Mouse (Mus musculus) monocyte, adult 2 months (primary cell): ENCODE results near the gene Nr6a1.

Source experiments
- DNase-seq, 2 experiments: peaks; one replicate each; pipeline ENCODE4 v3.0.0; 2022; ENCODE audit warnings: low spot score in 2 of 2, low read depth in 1 of 2

Gene Nr6a1

GRCm38 (mm10) chr2:38880907-38881672, 46.4 kb downstream of the Nr6a1 start:
- no peak for DNase-seq

DNA sequence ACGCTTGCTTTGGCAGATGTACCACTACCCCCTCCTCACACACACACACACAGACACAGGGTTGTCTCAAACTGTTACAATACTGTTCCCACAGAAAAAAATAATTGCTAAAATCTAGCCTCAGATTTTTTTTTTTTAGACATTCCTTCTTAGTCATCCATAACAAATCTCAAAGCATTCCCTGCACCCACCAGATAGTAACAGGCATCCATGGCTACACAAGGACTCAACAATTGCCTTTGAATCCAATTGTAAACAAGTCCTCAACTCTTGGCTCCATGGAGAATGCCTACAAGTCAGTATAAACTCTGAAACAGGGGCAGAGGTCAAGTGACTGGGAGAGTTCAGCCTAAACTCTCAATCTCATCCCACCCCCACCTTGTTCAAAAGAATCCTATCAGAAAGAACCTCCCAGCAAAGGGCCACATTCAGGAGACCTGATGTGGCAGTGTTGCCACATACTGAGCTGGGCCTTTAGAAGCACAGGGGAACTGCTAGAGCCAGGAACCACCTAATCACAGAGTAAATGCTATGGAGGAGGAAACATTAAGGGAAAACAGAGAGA, 52.9 kb downstream of the Nr6a1 start:
- DNase-seq = no peak

DNA sequence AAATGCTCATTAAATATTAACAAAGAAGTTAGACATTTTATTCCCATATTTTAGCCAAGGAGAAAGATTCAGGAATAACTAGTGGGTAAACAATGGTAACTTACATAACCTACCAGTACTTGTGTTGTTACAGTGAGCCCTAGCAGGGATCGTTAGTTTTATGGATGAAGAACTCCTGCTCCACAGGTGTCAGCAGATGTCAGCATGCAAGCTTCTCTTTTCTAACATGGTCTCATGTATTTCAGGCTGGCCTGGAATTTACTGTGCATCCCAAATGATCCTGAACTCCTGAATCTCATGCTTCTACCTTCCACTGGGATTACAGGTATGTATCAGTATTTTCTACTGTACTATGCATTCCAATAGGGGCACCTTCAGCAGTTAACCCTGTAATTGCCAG, 54.8 kb downstream of the Nr6a1 start:
- no peak for DNase-seq

GRCm38 (mm10) chr2:38866711-38867110, 60.8 kb downstream of the Nr6a1 start:
- DNase-seq = no peak

GRCm38 (mm10) chr2:38864011-38864410, 63.5 kb downstream of the Nr6a1 start:
- no peak for DNase-seq

GRCm38 (mm10) chr2:38851797-38852196, 75.7 kb downstream of the Nr6a1 start:
- DNase-seq = no peak

DNA sequence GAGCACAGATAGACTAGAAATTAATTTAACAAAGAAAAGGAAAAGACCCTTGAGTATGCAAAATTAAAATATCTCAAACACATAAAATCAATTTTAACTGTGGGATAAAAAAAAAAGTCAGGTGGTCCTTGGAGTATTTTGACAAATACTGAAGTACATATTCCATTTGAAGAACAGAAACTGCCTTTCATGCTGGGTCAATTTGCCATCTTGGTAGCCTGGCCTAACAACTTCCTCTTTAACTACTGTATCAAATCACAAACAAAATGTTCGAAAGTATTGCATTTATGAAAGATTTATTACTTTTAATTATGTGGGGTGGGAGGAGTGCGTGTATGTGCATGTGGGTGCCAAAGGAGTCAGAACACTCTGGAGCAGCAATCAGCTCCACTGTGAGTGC, 81.2 kb downstream of the Nr6a1 start:
- DNase-seq = no peak

- DNase-seq = no peak
Observed at GRCm38 (mm10) chr2:38835489-38835888, 92.0 kb downstream of the Nr6a1 start.

- DNase-seq = no peak
Observed at GRCm38 (mm10) chr2:38831976-38832375, 95.5 kb downstream of the Nr6a1 start.

GRCm38 (mm10) chr2:38829521-38829920, 98.0 kb downstream of the Nr6a1 start:
- no peak for DNase-seq

GRCm38 (mm10) chr2:38827801-38828306, 99.6 kb downstream of the Nr6a1 start:
- DNase-seq = no peak

DNA sequence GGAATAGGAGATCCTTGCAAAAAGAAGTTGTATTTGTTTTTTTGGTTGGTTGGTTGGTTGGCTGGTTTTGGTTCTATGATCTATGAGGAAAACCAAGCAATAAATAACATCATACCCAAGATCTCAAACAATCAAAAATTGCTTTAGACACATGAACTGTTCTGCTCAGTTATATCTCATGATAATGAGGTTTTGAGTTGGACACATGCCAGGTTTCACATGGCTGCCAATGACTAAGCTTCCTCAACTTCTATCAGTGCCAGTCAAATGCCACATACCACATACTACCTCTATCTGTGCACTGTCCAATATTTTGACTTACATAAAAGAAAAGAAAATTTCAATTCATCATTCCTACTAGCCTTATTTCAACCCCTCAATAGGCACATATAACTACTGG, 101.3 kb downstream of the Nr6a1 start:
- DNase-seq = no peak

DNA sequence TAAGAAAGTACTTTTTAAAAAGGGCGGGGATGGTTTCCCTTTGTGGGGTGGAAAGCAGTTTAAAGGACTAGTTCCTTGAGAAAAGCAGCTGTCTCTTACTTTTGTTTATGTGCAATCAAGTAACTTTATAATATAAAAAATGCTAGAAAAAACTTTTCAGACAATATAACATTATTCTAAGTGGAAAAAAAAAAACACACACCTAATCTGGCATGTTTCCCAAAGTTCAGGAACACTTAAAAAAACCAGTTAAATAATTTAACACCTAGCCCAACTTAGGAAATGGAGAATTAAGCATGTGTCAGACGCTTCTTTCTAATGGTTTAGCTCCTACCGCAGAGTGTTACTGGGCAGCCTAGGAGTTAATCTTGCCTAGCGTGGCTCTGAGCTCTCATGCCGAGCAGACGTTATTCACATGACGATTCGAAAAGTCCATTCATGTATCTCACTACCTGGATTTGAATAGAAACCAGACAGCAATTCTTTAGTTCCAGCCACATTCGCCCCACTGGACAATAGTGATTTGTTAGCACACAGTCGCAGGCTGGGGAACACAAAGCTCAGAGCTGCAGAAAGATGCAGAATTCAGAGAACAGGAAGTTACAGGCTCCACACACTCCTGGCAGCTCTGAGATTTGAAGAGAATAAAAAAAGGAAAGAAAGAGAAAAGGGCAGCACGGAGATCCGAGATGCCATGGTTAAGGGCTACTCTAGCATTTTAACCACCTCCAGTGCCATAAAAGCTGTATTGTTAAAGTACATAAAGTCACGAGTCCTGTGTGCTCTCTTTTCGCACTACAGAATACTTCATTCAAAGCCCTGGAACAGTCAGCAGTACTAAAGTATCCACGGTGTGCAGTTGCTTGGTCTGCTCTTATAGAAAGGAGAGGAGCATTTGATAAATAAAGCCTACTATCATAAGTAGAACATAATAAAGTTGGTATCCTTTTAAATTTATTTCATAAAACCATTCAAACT, 102.4 kb downstream of the Nr6a1 start:
- DNase-seq = no peak

DNA sequence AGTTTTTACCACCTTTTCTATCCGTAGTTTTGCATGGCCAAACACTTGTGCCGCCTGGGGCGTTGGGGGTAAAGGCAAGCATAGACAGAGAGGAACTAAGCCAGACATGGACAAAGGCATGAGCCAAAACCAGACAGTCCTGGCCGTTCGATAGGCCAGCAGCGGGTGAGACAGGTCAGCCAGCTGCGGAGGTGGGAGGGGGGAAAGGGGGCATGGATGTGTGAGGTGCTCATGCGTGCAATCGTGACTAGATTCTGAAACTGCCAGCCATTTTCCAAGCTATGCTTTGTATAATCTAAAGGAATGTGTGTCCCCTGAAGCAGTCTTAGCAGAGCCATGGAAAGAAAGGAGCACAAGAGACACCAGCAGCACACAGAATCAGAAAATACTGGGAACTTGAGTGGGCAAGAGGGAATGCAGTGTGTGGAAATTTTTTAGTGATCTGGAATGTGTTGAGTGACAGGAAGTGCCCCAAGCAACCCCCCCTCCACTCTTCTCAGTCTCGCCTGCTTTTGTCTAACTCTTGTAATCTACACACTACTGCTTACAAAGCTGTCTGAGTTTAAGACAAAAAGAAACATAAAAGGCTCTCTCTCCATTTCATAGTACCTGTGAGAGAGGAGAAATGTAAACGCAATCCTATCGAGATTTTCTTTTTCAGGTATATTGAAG, 103.4 kb downstream of the Nr6a1 start:
- no peak for DNase-seq

- no peak for DNase-seq
Observed at GRCm38 (mm10) chr2:38823406-38823805, 104.1 kb downstream of the Nr6a1 start.

DNA sequence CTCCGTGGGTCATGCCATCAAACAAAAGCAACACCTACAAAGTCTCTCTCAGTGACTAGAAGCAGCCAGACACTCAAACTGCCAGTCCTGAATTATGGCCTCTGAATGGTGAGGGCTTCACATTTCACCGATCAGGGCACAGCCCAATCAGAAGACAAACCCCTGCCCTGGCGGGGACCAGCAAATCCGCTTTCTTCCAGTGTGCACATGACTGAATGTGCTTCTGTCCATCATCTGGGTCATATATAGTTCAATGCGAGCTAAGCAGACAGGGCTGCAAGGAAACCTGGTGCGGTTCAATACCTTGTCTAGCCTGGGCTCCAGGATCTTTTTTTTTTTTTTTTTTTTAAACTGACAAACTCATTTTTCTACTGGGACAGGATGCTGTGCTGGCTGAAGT, 104.5 kb downstream of the Nr6a1 start:
- DNase-seq = no peak

- DNase-seq = no peak
Observed at GRCm38 (mm10) chr2:38817487-38817886, 110.0 kb downstream of the Nr6a1 start.

- DNase-seq = peak; percentile 5 to 9
Observed at GRCm38 (mm10) chr2:38797087-38797624, 130.3 kb downstream of the Nr6a1 start.

GRCm38 (mm10) chr2:38787338-38787737, 140.2 kb downstream of the Nr6a1 start:
- DNase-seq = no peak

DNA sequence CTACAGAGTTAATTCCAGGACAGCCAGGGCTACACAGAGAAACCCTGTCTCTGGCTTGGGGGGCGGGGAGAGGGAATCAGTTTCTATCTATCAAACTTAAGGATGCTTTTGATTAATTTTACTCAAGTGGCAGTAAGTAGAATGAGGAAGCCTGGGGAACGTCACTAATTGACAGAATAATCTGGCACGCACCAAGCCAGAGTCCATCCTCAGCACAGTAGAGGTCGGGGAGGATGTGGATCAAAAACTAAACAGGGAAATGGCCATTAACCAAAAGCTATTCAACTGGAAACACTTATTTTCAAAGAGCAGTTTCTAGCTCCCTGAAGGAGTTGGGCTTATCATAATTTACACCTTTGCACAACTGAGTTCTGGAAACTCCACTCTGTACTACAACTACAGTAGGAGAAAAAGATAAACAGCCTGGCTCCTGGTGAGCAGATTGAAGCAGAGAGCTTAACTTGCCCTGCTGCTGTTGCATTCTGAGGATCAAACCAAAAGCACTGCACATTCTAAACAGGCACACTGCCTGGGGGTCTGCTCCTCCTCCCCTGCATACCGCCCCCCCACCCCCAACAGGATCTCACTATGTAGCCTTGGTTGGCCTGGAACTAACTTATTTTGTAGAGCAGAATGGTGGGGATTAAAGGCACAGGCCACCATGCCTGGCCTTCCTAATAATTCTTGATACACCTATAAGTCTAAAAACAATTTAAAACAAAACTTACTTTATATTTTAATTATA, 141.1 kb downstream of the Nr6a1 start:
- DNase-seq = no peak
